9 mouse cellular contexts compared by ENCODE assay signal in the genomic region with DNA sequence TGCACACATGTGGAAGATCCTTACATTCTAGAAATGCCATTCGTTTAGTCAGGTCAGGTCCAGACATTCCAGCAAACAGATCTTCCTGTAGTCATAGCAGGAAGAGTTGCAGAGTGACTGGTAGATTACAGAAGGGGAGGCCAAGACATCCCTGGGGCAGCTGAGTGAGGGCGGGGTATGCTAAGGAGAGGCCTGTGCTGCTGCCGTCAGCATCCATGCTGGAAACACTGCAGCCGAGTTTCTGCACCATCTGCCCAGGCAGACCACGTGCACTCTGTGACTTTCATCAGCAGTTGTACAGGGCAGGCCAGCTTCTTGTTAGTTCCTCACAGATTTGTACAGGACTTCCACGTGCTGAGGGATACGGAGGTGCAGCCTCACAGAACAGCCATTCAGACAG. TPM values are rescaled to one million over a fixed set of nuclear protein-coding genes. Genes with fewer than 3 reads are reported as not detected.
DNase-seq lines count a peak whose midpoint lies in the region; ATAC-seq lines count a peak whose summit lies in the region.
"Had no signal": no experiment of that assay in that cellular context is flagged by ENCODE, and none has a peak within 500 bp of the region (broad histone marks: within the 10 kb centered on the region; RNA-seq: fewer than 3 reads in every experiment).

No protein-coding gene starts in this region.

- 70% methylated on average over 7 of the region's 7 CpGs for WGBS in forebrain, embryonic 14.5 days
- 67% methylated on average over 7 of the region's 7 CpGs for WGBS in forebrain, embryonic 12.5 days

- 0 out of 2 replicates have a peak, but pooled peaks have one; percentile 15 for ATAC-seq in forebrain, embryonic 14.5 days
- no peak for ATAC-seq in forebrain, embryonic 12.5 days (ENCODE audit: low FRiP score)

- H3K9ac ChIP-seq in forebrain, embryonic 14.5 days (ENCODE audit: low read length) = no peak overlapping the region
- H3K9ac ChIP-seq in forebrain, embryonic 12.5 days = no peak overlapping the region
- H3K9ac ChIP-seq: midbrain, embryonic 12.5 days had no signal

- peak; percentile 37 for DNase-seq in forebrain, embryonic 14.5 days (ENCODE audit: low spot score)
- peak; percentile 22 for DNase-seq in 3T3-L1 (ENCODE audit: low read depth, low spot score)
- peak; percentile 9 for DNase-seq in embryo, embryonic 10.5 days (ENCODE audit: low spot score)
- DNase-seq in heart, postnatal 4 days = peak; percentile 29
- peak; percentile 53 for DNase-seq in skeletal muscle tissue, adult 2 months (ENCODE audit: low read depth, low spot score)
- no peak for DNase-seq in thymus, postnatal 4 days
- DNase-seq in ovary, adult 18-20 months (ENCODE audit: low spot score) = no peak

- H3K4me2 ChIP-seq in forebrain, embryonic 14.5 days (ENCODE audit: low read length) = no peak overlapping the region
- no peak overlapping the region for H3K4me2 ChIP-seq in forebrain, embryonic 12.5 days
- H3K4me2 ChIP-seq: midbrain, embryonic 12.5 days had no signal

- H3K36me3 ChIP-seq in forebrain, embryonic 14.5 days (ENCODE audit: control insufficient read depth, insufficient read depth, low read length) = no peaks in the 10 kb centered on the region
- H3K36me3 ChIP-seq in forebrain, embryonic 12.5 days (replicated peaks) = no peaks in the 10 kb centered on the region
- H3K36me3 ChIP-seq: midbrain, embryonic 12.5 days had no signal

- H3K27ac ChIP-seq in forebrain, embryonic 14.5 days (ENCODE audit: low read depth, low read length) = no peak overlapping the region
- H3K27ac ChIP-seq in forebrain, embryonic 12.5 days = no peak overlapping the region
- H3K27ac ChIP-seq: midbrain, embryonic 12.5 days had no signal

- H3K4me3 ChIP-seq in forebrain, embryonic 14.5 days (ENCODE audit: low read depth, low read length) = no peak overlapping the region
- no peak overlapping the region for H3K4me3 ChIP-seq in forebrain, embryonic 12.5 days (replicated peaks)
- H3K4me3 ChIP-seq: midbrain, embryonic 12.5 days had no signal

- no peaks in the 10 kb centered on the region for H3K9me3 ChIP-seq in forebrain, embryonic 14.5 days (replicated peaks; ENCODE audit: control insufficient read depth, low read length)
- H3K9me3 ChIP-seq in forebrain, embryonic 12.5 days = no peaks in the 10 kb centered on the region
- H3K9me3 ChIP-seq: midbrain, embryonic 12.5 days had no signal

- H3K4me1 ChIP-seq in forebrain, embryonic 14.5 days (ENCODE audit: control insufficient read depth, insufficient read depth, low read length) = peaks cover 11% of the 10 kb centered on the region; the same call in 1 of the 2 replicates
- peaks cover 21% of the 10 kb centered on the region for H3K4me1 ChIP-seq in forebrain, embryonic 12.5 days

- no peaks in the 10 kb centered on the region for H3K27me3 ChIP-seq in forebrain, embryonic 14.5 days (replicated peaks; ENCODE audit: control insufficient read depth, insufficient read depth, low read length)
- no peaks in the 10 kb centered on the region for H3K27me3 ChIP-seq in forebrain, embryonic 12.5 days
- H3K27me3 ChIP-seq: midbrain, embryonic 12.5 days had no signal

RNA-seq across cellular contexts. Expression of gene Snx30, which starts 17.8 kb away (rescaled TPM):
- polyA plus RNA-seq in forebrain, embryonic 14.5 days (2014; fragmentation: Nextera tagmentation; extraction: Ambion mirVana) = 9.8 and 11.4 TPM in 2 replicates
- polyA plus RNA-seq in forebrain, embryonic 12.5 days (2016; fragmentation: Nextera tagmentation; extraction: Ambion mirVana) = 12.1 and 13.4 TPM in 2 replicates
- total RNA-seq in heart, postnatal 4 days (2021) = 10 to 100 TPM; 10.3 to 12.9 TPM

RNA-seq across cellular contexts. Expression of gene Inip, which starts 22.1 kb away (rescaled TPM):
- 68.0 and 72.1 TPM in 2 replicates for polyA plus RNA-seq in forebrain, embryonic 14.5 days (2014; fragmentation: Nextera tagmentation; extraction: Ambion mirVana)
- polyA plus RNA-seq in forebrain, embryonic 12.5 days (2016; fragmentation: Nextera tagmentation; extraction: Ambion mirVana) = 100 and 111 TPM in 2 replicates
- total RNA-seq in heart, postnatal 4 days (2021) = 10 to 100 TPM; 19.7 to 22.7 TPM

Comparison
In these comparisons a context has a peak if more than half of its experiments do, and no peak if none do; other contexts are left out.
1. DNase-seq: peak in forebrain, embryonic 14.5 days (single experiment), 3T3-L1 (single experiment), embryo, embryonic 10.5 days (single experiment), heart, postnatal 4 days (single experiment) and skeletal muscle tissue, adult 2 months (single experiment); none in thymus, postnatal 4 days (single experiment) and ovary, adult 18-20 months (single experiment).